Mouse (Mus musculus): Measurements from ENCODE around the gene Paox. TPM values are rescaled to one million over a fixed set of nuclear protein-coding genes. Genes with fewer than 3 reads are reported as not detected.
"Not testable (repeated sequence)": the region's sequence is repeated elsewhere in the genome, so short reads cannot be mapped to it uniquely, and the experiment has no call there.

Gene Paox
- total RNA-seq, 2 experiments from 2014 or later: 5.3 to 5.6 TPM

DNA sequence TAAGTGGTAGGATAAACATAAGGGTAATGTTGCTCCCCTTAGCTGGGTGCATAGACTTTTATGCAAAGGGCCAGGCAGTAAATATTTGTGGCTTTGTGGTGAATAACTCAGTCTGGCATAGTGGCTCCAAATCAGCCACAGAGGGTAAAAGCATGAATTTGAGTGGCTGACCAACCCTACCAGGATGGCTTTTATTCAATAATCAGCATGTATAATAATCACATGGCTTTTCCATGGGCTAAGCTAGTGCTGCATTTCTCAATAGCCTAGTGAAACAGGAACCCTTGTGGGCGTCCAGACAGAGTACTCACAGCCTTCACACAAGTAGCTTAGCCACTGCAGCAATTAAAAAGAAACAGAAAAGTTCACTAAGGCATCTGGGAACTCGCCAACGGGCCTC is 3.7 kb upstream of the Paox start:
- intact Hi-C loops (cut with DNase I): no loop called here
- no peak for DNase-seq (ENCODE audit: low spot score in 2 of 2)

DNA sequence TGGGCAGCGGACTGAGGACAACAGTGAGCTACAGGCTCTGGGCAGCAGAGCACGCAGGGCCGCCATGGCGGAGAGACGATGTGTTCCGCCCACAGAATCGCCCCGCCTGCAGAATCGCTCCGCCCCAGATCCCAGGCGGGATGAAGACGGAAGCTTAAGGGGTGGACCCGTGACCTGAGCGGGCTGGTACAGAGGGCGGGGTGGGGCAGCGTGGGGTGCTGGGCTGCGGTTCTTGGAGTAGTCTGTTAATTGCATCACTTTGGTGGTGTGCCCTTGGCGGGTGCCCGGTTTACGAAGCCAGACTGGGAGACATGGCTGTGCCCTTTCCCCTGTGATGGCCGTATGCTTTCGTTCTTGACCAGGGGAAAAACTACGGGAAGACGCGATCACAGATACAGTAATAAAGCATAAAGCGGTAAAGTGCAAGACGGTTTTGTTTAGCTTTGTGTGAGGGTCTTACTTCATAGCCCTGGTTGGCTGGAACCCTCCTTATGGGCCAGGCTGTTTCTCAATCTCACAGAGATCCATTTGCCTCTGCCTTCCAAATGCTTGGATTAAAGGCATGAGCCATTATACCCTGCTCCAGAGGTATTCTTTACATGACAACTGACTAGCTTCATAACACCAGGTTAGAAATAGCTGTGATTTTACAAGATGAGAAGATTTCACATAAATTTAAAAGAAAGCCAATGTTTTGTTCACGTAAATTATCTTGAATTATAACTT is 893 bp downstream of the Paox start, which contains the start of gene Echs1:
Gene Echs1 (minus strand): TSS at position 148 of the 726 bp plus-strand sequence.
- DNase-seq (ENCODE audit: low spot score in 2 of 2): peak; percentile 83 to 84
- intact Hi-C loops (cut with DNase I): loop anchor here (5.0 kb wide), 1 partner anchor 34 kb away; the partner anchor contains the start of gene Caly

DNA sequence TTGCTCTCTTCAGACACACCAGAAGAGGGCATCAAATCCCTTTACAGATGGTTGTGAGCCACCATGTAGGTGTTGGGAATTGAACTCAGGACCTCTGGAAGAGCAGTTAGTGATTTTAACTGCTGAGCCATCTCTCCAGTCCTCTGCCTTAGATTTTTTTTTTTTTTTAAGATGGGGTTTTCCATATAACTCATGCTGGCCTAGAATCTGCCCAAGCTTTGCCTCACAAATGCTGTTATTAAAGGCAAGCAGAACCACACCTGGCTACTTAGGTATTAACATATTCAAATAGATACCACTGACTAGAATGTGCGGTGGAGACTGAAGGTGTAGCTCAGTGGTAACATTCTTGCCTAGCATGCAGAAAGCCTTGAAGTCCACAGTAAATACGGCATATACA is 4.9 kb downstream of the Paox start:
- DNase-seq (ENCODE audit: low spot score in 2 of 2): no peak

DNA sequence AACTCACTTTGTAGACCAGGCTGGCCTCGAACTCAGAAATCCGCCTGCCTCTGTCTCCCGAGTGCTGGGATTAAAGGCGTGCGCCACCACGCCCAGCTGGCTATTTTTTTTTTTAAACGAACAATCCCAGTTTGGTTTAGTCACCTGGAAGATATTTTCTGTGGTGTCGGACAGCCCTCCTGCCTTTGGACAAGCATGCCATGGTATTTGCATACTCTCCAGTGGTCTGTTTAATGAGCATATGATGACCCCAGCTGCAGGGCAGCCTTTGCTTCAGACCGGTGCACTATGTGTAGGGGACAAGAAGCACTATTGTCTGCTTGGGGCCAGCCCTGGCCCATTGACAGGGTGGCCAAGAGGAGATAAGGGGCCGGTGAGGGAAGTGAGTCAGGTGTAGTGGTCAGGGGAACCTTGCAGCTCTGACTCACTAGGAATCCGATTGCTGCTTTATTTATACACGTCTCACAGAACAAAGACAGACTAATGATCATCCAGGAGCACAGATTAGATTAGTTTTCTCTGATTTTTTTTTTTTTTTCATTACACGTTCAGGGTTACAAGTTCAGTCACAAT is 5.8 kb downstream of the Paox start:
- DNase-seq (ENCODE audit: low spot score in 2 of 2): no peak
- intact Hi-C loops (cut with DNase I): no loop called here

More for the DNA sequence above, 4.9 kb downstream of the Paox start:
- intact Hi-C loops (cut with DNase I): no loop called here

DNA sequence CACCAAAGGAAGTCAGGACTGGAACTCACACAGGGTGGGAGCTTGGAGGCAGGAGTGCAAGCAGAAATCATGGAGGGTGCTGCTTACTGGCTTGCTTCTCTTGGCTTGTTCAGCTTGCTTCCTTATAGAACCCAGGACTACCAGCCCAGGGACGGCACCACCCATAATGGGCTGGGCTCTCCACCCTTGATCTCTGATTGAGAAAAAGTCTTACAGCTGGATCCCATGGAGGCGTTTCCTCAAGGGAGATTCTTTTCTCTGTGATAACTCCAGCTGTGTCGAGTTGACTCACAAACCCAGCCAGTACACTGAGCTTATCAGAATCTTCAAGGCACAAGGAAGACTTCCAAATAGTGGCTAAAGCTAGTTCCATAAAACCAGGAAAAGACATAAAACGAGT is 7.2 kb downstream of the Paox start:
- intact Hi-C loops (cut with DNase I): no loop called here
- no peak for DNase-seq (ENCODE audit: low spot score in 2 of 2)

DNA sequence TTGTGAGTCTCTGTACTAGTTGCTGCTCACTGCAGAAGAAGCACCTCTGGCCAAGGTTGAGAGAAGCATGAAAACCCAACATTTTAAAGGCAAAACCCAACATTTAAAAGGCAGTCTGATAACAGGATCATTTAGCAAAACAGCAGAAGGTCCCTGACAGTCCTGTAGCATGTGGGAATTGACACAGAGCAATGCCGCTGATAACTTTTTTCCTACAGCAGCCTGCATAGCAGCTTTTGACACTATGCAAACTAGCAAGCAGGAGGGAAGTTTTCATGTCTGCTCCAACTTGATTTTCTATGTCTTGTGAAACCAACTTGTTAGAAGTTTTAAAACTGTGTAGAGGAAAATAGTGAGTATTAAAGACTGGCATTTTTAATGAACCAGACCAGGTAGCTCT is 8.8 kb downstream of the Paox start:
- intact Hi-C loops (cut with DNase I): no loop called here
- no peak for DNase-seq (ENCODE audit: low spot score in 2 of 2)

DNA sequence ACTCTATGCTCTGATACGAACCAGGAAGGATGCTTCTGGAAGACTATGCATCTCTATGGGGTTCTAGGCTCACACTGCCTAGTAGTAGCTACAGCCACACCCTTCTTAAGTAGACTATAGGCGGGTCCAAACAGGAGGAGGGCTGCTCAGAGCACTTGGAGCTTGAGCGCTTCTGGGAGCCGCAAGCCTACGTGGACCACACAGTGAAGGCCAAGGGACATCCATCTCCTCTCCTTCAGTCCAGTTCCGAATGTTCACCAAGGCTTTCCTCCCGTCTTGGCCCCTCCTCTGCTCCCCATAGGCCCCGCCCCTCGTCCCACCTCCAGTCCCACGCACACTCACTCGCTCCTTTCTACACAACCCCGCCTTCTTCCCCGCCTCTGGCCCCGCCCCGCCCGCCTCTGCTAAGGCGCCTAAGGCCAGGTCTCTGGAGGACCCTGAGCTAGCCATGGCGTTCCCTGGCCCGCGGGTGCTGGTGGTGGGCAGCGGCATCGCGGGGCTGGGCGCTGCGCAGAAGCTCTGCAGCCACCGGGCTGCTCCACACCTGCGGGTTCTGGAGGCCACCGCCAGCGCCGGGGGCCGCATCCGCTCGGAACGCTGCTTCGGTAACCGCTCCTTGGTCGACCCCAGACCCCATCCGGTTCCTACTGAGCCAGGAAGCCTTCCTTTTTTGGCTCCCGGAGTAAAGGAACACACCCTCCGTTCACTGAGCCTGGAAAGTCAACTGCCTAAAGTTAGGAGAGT is 9.9 kb downstream of the Paox start:
- peak; percentile 82 to 85 for DNase-seq (ENCODE audit: low spot score in 2 of 2)
- intact Hi-C loops (cut with DNase I): no loop called here

DNA sequence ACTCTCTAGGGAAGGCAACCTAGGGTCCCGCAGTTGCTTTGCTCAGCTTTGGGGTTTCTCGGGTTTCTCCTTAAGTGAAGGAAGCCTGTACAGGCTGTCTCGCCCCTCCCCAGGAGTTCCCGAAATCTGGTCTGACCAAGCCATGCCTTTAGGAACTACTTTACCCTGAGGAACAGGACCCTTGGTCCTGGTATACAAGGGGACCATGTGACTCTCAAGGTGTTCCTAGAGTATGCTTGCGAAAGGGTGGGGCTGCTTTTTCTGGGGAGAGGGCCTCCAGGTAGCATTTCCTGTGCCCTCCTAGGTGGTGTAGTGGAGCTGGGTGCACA is 10.4 kb downstream of the Paox start:
- intact Hi-C loops (cut with DNase I): no loop called here
- no peak for DNase-seq (ENCODE audit: low spot score in 2 of 2)

DNA sequence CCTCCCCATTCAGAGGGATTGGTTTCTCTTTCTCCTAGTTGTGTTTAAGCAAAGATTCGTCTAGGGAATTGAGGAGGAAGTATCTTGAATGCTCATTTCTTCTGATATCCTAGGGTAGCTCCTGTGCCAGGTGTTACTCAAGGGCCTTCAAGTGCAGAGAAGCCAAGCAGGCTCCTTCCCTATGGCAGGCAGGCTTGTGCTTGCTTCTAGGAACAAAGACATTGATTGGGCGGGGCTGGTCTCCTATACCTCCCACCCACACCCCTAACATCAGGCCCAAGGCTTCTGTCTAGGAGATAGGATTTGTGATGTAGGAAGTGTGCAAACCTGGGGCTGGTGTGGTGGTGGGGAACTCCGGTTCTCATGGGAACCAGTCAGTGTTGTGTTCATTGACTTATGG is 11.3 kb downstream of the Paox start:
- no peak for DNase-seq (ENCODE audit: low spot score in 2 of 2)
- intact Hi-C loops (cut with DNase I): no loop called here

DNA sequence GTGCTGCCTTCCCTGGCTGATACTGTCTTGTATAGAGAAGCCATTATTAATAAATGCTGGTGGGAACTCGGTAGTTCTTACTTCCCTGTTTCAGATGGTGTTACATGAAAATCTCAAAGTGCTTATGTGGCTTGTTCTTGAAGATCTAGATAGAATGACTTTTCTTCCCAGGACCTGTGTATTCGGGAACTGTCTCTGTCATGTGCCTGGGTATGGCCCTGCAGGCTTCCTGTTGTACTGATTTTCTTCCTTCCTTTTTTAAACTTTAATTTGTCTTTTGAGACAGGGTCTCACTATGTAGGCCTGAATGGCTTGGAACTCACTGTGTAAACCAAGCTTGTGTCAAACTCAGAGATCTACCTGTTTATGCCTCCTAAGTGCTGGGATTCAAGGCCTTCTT is 12.3 kb downstream of the Paox start:
- intact Hi-C loops (cut with DNase I): no loop called here

DNA sequence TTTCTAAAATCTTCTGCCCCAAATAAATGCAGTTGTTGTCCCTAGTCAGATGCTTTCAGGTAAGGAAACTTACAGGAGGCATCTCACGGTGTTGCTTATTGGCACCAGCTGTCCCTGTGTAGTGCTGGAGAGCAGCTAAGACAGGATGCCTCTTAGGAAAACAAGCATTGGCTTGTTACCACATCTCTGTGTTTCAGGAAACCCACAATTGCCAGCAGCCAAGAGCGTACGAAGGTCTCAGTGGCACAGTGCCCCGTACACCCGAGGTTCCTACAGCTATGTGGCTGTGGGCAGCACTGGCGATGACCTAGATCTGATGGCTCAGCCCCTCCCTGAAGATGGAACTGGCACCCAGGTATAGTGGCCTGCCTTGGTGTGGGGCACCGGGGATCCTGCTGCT is 16.6 kb downstream of the Paox start:
- intact Hi-C loops (cut with DNase I); DNase-seq (ENCODE audit: low spot score in 2 of 2): not testable (repeated sequence)

More for the DNA sequence above, 12.3 kb downstream of the Paox start:
- DNase-seq (ENCODE audit: low spot score in 2 of 2): no peak

DNA sequence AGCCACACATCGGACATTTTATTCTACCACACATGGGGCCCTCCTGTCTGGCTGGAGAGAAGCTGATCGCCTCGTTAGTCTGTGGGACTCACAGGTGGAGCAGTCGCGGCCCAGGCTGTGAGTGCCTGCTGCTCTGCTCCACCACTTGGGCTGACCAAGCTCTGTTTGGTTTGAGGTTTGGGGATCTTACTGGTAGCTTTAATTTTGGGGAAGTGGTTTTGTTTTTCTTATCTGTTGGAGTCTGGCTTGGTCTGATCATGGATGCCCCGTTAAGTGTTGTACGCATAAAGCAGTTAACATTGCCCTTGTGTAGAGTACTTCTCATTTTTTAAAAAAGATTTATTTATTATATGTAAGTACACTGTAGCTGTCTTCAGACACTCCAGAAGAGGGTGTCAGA is 18.4 kb downstream of the Paox start:
- intact Hi-C loops (cut with DNase I); DNase-seq (ENCODE audit: low spot score in 2 of 2): not testable (repeated sequence)

DNA sequence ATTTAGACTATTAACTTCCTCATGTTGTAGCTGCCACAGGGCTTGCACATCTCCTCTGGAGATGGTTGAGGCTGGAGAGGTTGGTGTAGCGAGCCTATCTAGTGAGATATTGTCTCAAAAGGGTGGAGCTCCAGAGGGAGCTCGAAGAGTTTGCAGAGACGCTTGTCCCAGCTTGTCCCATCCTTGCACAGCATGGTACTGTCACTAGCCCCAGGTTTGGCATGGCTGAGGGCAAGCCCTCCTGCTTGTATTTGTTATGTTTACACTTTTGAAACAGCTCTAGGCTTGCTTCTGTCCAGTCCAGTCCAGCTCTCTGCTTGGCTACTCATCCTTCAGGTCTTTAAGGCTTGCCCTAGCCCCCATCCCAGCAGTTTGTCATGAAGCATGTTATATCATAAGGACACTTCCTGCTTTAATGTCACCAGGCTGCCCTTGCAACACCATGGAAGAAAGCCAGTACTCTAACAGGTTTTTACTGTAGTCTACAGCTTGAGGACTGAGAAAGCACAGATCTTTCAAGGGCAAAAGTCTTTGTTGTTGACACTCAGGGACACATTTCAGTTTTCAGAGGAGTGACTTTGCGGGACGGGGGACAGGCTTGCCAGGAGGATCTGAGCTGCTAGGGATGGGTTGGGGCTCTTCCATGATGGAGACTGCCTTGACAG is 19.6 kb downstream of the Paox start:
- intact Hi-C loops (cut with DNase I): loop anchor here (5.0 kb wide), 1 partner anchor 53 kb away; the partner anchor contains the start of gene Caly
- DNase-seq (ENCODE audit: low spot score in 2 of 2): no peak

DNA sequence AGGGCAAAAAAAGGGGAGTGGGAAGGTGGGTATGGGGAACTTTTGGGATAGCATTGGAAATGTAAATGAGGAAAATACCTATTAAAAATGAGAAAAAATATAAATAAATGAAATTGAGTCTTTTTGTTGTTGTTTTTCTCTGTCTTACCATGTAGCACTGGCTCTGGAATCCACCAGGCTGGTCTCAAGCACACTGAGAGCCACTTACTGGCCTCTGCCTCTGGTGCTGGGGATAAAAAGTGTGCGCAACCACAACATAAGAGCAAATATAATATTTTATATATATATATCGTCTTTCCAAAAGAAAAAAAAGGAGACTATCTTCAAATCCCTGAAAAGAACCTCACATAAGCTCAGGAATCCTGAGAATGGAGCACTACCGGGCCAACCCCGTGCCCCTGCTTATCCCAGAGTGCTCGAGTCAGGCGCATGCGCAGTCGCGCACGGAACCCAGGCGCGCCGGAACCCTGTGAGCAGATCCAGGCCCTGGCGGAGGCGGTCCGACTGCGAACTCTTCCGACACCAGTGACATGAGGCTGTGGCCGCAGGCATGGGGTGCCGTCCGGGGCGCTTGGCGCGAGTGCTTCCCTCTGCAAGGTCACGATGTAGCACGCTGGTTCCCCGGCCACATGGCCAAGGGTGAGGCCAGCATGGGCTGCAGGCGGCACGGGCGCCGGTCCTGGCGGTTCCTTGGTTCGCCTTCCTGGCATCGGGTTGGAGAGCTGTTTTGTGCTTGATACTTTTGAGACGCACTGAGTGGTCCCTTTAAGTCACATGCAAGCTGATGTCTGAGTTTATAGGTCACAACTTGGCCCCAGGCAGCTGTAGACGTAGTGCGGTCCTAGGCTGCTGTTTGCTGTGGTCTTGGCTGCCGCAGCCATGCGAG is 21.8 kb downstream of the Paox start, which contains the start of gene Mtg1:
Gene Mtg1 (plus strand): TSS at position 430 of the 886 bp plus-strand sequence.
- intact Hi-C loops (cut with DNase I): loop anchor here (5.0 kb wide), 1 partner anchor 55 kb away; the partner anchor contains the start of gene Caly
- peak; percentile 98 to 99 for DNase-seq (ENCODE audit: low spot score in 2 of 2)

DNA sequence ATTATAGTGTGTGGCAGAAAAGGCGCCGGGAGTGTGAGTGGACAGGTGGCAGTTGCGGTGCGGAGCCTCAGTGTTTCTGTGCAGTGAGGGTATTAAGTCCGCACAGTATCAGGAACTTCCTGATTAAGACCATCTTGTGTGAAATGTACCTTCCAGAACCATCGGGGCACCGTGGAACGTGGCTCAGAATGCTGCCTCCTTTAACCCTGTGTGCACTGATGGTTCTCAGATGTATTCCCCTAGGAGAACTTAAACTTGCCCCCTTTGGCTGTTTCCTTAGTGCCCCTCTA is 22.4 kb downstream of the Paox start:
- intact Hi-C loops (cut with DNase I): loop anchor here (5.0 kb wide), 1 partner anchor 56 kb away; the partner anchor contains the start of gene Caly
- no peak for DNase-seq (ENCODE audit: low spot score in 2 of 2)

DNA sequence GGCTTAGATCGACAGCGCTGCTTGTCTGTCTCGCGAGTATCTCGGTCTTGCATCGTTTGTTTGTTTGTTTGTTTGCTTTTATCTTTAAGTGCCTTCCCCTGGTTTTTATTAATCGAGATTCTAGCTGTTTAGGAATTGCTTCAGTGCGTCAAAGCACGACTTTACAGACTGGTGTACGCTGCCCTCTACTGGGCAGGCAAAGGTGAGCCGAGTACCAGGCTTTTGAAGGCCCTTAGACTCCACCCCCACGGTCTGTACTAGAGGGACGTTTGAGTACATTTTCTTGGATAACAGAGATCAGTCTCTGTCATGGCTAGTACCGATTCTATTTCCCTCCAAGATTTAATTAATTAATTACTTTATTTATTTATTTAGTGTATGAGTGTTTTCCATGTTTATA is 25.8 kb downstream of the Paox start:
- DNase-seq (ENCODE audit: low spot score in 2 of 2): peak; percentile 66 to 78
- intact Hi-C loops (cut with DNase I): loop anchor here (10.0 kb wide), 1 partner anchor 167 kb away; the partner anchor contains the start of gene 6430531B16Rik

DNA sequence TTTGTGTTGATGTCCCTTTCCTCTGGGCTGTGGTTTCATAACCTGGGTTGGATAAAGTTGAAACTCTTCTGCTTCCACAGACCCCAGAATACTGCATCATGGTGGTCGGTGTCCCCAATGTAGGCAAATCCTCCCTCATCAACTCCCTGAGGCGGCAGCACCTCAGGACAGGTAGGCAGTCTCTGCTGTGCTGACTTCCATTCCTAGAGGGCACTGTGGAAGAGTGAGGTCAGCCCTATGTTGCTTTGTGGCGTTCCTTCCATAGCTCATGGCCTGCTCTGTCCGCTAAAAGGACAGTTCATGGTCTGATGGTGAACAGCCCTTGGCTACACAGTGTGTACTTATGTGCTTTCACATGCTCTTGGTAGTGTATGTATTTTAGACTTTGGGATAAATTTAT is 29.0 kb downstream of the Paox start:
- intact Hi-C loops (cut with DNase I): loop anchor here (10.0 kb wide), 1 partner anchor 170 kb away; the partner anchor contains the start of gene 6430531B16Rik
- no peak for DNase-seq (ENCODE audit: low spot score in 2 of 2)

DNA sequence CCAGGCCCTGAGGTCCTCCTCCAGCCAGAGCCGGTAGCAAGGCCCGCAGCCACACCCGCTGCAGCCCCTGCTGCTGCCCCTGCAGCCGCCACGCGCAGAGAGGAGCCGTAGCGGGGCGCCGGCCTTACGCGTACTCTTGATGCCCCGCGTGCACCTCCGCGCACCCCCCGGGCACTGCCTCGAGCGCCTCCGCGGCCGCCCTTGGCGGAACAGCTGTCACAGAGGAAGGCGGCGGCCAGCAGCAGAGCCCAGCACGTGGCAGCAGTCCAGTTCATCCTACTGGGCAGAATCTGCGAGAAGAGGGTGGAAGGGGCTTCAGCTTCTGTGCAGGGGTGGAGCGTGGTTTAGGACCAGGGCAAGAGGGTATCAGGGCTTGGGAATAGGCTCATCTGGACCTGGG is 37.8 kb downstream of the Paox start:
- peak; percentile 57 to 61 for DNase-seq (ENCODE audit: low spot score in 2 of 2)
- intact Hi-C loops (cut with DNase I): loop anchor here (5.0 kb wide), 1 partner anchor 674 kb away; no protein-coding TSS in a partner anchor

DNA sequence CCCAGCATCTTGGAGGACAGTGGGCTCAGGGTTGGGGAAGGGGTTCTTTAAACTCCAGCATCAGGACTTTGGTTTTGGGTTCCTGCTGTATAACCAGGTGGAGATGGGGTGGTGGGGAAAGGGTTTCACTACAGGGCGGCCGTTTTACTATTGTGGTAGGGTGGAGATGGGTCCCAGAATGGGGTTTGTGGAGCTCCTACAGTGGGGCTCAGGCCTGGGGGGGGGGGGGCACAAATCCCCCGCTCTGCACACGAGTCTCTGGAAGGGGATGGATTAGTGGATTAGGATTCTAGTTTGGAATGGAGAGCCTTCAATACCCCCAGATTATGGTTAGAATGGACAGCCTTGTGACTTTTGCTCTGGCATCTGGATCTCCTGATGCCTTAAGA is 38.2 kb downstream of the Paox start:
- no peak for DNase-seq (ENCODE audit: low spot score in 2 of 2)
- intact Hi-C loops (cut with DNase I): loop anchor here (5.0 kb wide), 1 partner anchor 673 kb away; no protein-coding TSS in a partner anchor
